Mouse (Mus musculus) Patski (cell line): ENCODE results near the gene Cers3. TPM values are rescaled to one million over a fixed set of nuclear protein-coding genes. Genes with fewer than 3 reads are reported as not detected.

Experiments used
- ATAC-seq: fragments of 100-300 bp; one replicate; pipeline ENCODE4 v1.8.0; 2021
- CTCF ChIA-PET: fragments of 350-600 bp; sonication (Branson Sonifier 250); formaldehyde crosslinking; loops from one replicate; lab custom pipeline; 2022; ENCODE audit warnings: inconsistent platforms; lab: Charles Lee
- POLR2A ChIA-PET: fragments of 350-600 bp; sonication (Branson Sonifier 250); formaldehyde crosslinking; loops from one replicate; lab custom pipeline; 2022; ENCODE audit warnings: antibody characterized with exemption, inconsistent platforms; lab: Charles Lee
- DNase-seq: peaks from one replicate; pipeline ENCODE4 v3.0.0-alpha.2; 2011; ENCODE audit warnings: low read depth, low spot score
- H3K27me3 ChIP-seq: fragments of 371-371 bp; one replicate; pipeline ENCODE4 v1.5.1; 2021
- CTCF ChIP-seq: fragments of 100-300 bp; IDR thresholded peaks from one replicate; pipeline ENCODE4 v1.5.1; 2021
- in situ Hi-C: fragments of 300-500 bp; cut with MboI; formaldehyde crosslinking; loops from 3 replicates; pipeline ENCODE4 v1.11.1; 2018; ENCODE audit warnings: low pct_unique_long_range_greater_than_20kb, mixed read lengths
- polyA plus RNA-seq: library from polyadenylated mRNA; unstranded; gene quantifications from one replicate; pipeline ENCODE4 v1.2.3, GENCODE M21; 2021

The Cers3 gene
- polyA plus RNA-seq = 0.10 TPM

DNA sequence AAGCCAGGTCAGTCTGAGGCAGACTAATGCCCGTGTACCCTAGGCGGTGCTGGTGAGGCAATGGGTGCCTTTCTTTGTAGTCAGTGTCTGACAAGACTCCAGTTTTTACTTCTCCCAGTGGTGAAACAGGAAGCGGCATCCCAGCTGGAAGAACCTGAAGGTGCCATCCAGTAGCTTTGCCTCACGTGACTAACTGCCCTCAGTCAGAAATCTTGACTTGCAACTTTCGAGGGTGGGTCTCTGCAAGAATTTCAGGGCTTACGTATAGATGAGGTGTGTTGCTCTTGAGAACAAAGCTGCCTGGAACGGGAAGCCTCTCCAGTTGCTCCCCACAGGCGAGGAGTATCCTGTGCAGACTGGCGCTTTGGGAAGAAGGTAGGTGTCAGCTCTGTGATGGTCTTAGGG lies at the start of gene Cers3:
Gene Cers3 (plus strand): TSS at position 128 of the 405 bp plus-strand sequence.
- ChIA-PET CTCF (interaction anchor here (0.7 to 1.0 kb wide), 2 partner anchors 9 to 36 kb away, joined by 3 to 4 read pairs; no protein-coding TSS in a partner anchor), POLR2A (interaction anchor here (0.7 to 1.6 kb wide), 3 partner anchors 9 to 21 kb away, joined by 3 to 6 read pairs (median 3); no protein-coding TSS in a partner anchor)
- ATAC-seq = no peak

DNA sequence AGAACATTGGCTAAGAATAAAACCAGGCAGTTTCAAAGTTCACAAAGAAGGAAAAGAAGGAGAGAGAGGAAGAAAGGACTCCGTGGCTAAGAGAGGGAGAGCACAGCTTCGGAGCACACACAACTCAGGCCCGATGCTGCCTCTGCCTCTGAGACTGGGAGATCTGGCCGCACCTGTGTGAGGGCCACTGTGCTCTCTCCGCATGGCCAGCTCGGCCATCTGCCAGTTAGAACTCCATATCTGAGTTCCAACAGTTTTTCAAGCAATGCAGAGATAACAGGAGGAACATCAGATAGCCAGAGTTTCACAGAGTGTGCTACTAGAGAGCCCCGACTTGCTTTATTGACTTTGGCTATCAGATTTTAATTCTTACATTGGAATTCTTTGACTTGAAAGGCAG lies 48.8 kb upstream of the Cers3 start:
- H3K27me3 ChIP-seq = no peaks in the 10 kb centered on the region
- TF ChIP-seq CTCF = no peak
- no peak for DNase-seq
- no peak for ATAC-seq
- ChIA-PET POLR2A (no interaction called here), CTCF (interaction anchor here (1.1 to 1.8 kb wide), 2 partner anchors 16 to 480 kb away, joined by 3 to 6 read pairs; no protein-coding TSS in a partner anchor)
- in situ Hi-C loops = no loop called here

More for the DNA sequence above, at the start of gene Cers3:
- in situ Hi-C loops = no loop called here
- TF ChIP-seq CTCF = no peak
- H3K27me3 ChIP-seq = no peaks in the 10 kb centered on the region
- DNase-seq = no peak

DNA sequence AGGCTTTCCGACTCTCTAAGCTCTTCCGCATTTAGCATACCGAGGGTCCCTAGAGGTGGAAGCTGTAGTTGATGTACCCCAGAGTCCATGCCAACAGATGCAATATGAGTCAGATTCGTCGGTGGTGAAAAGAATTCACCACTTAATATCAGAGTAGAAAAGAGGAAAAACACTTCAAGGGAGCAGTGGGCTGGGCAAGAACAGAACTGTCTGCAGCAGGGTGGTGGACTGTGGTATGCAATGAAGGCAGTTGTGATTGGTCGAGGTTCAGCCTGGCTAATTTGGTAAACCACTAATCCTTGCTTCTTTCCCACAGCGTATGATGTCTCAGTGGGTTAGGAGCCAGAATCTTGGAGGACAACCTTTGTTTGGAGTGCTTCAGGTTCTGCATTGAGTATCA lies 40.6 kb upstream of the Cers3 start:
- ATAC-seq = no peak
- no peak for DNase-seq
- H3K27me3 ChIP-seq = no peaks in the 10 kb centered on the region
- ChIA-PET CTCF (no interaction called here), POLR2A (no interaction called here)
- in situ Hi-C loops = no loop called here
- no peak for TF ChIP-seq CTCF

DNA sequence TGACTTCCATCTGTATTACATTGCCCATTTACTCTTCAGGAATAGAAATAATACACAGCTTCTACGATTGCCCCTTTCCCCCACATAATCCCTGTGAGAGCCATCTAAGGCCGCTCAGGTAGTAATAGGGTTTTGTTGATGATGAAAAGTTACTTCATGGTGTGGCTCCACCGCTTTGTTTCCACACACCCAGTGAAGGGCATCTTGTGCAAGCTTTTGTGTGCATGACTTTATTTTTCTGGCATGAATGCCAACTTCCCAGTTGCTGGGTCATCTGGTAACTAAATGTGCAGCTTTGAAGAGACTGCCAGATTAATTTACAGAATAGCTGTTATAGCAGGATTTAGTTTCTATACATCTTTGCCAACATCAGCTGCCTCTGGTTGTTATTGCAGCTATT lies 38.7 kb upstream of the Cers3 start:
- in situ Hi-C loops = no loop called here
- ChIA-PET POLR2A (no interaction called here), CTCF (interaction anchor here (1.0 to 1.4 kb wide), 5 partner anchors 10 to 543 kb away, joined by 3 to 4 read pairs (median 3); partner anchors contain the start of gene Adamts17)
- TF ChIP-seq CTCF = no peak
- H3K27me3 ChIP-seq = no peaks in the 10 kb centered on the region
- DNase-seq (no peak), ATAC-seq (no peak)

DNA sequence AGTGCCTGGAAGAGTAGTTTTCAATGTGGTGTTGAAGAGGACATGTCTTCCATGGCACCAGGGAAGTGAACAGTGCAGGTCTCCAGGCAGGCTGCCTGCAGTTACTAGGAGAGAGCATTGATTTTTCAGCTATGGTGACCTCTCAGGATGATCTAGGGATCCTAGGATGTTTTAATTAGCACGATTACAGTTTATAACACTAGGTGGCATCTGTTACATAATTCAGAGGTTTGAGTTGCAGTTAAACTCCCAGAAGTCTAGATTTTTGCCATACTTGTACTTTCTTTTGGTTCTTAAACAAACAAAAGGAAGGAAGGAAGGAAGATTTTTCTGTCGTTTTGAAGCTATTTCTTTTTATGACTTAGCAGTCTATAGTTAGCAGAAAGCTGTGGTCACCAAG lies 32.1 kb upstream of the Cers3 start:
- ChIA-PET POLR2A (interaction anchor here (1.0 kb wide), 1 partner anchor 127 kb away, joined by 4 read pairs; no protein-coding TSS in a partner anchor), CTCF (interaction anchor here (0.7 to 2.6 kb wide), 12 partner anchors 9 to 490 kb away, joined by 3 to 9 read pairs (median 6); partner anchors contain the start of gene Adamts17)
- ATAC-seq (no peak), DNase-seq (no peak)
- H3K27me3 ChIP-seq = no peaks in the 10 kb centered on the region
- peak; percentile 46 for TF ChIP-seq CTCF
- in situ Hi-C loops = loop anchor here (5.0 to 10.0 kb wide), 3 partner anchors 126 to 924 kb away; partner anchors contain the start of gene Adamts17

DNA sequence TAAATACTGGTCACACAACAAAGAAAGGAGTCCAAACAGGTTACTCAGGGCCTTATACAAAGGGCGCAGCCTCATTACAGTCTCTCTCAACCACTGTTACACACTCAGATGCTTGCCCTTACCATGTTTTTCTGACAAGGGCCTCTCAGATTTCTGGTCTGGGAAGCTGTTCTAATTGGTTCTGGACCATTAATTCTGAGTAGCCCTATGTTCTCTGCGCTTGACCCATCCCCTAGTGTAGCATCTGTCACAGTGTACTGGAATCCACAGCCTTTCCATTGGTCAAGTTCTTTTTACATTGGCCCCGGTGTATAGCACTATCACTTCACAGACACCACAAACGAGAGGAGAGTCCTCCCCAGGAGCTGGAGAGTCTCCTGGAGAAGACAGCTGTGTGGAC lies 18.8 kb upstream of the Cers3 start:
- ATAC-seq = peak; percentile 61
- in situ Hi-C loops = no loop called here
- DNase-seq = no peak
- POLR2A ChIA-PET = no interaction called here
- CTCF ChIA-PET = interaction anchor here (2.4 kb wide), 1 partner anchor 12 kb away, joined by 6 read pairs; no protein-coding TSS in a partner anchor
- TF ChIP-seq CTCF = no peak
- H3K27me3 ChIP-seq = no peaks in the 10 kb centered on the region

DNA sequence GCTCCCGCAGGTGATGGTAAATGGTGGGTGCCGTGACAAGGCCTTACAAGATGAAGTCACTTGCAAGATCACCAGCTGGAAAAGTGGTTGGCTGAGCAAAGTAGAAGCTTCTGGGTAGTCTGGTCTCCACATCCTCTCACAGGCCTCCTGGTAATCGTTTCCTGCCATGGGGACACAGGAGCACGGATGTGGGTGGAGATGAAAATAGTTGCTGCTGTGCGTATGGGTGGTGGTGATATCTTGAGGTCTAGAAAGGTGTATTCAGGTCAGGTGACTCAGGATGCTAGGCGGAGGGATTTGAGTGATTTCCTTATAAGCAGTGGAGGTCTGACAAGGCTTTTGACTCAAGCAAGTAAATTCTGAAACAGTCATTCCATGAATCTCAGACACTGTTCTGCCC lies 18.4 kb upstream of the Cers3 start:
- CTCF ChIA-PET = interaction anchor here (2.4 kb wide), 1 partner anchor 13 kb away, joined by 6 read pairs; no protein-coding TSS in a partner anchor
- no peak for ATAC-seq
- in situ Hi-C loops = no loop called here
- POLR2A ChIA-PET = no interaction called here
- DNase-seq = no peak
- H3K27me3 ChIP-seq = no peaks in the 10 kb centered on the region
- no peak for TF ChIP-seq CTCF

DNA sequence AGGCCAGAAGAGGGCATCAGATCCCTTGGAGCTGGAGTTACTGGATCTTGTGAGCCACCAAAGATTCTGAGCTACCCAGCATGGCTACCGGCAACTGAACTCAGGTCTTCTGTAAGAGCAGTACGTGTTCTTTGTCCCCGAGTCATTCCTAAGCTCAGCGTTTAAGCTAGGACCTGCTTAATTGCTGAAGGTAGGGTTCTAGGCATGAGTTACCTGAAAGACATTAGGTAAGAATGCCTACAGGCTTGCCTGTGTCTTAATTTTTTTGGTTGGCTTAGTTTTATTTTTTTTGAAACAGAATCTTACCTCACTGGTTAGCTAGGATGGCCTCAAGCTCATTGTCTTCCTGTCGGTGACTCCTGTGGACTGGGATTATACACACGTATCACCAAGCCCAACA lies 15.2 kb upstream of the Cers3 start:
- in situ Hi-C loops = no loop called here
- POLR2A ChIA-PET = interaction anchor here (0.6 kb wide), 2 partner anchors 37 to 155 kb away, joined by 3 to 4 read pairs; no protein-coding TSS in a partner anchor
- H3K27me3 ChIP-seq = no peaks in the 10 kb centered on the region
- no peak for DNase-seq
- ATAC-seq = no peak
- TF ChIP-seq CTCF = no peak
- CTCF ChIA-PET = interaction anchor here (0.8 to 1.8 kb wide), 5 partner anchors 10 to 402 kb away, joined by 3 to 6 read pairs (median 3); no protein-coding TSS in a partner anchor

DNA sequence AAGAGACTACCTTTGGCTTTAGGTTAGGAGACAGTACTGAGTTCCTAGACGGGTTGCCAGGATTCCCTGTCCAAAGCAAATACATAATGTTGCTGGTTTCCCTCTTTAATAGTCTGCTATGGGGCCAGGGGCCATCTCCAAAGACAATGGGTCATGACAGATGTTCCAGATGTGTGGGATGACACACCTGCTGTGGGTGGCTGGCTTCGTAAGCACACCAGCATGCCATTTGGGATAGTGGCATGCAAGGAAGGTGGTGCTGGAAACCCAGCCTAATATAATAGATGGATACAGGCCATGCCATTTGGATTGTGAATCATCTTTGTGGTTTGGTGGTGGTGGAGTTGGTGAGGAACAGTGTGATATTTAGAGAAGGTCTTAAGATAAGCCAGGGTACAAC lies 14.1 kb upstream of the Cers3 start:
- ATAC-seq (no peak), DNase-seq (no peak)
- no peaks in the 10 kb centered on the region for H3K27me3 ChIP-seq
- TF ChIP-seq CTCF = no peak
- in situ Hi-C loops = no loop called here
- ChIA-PET CTCF (no interaction called here), POLR2A (no interaction called here)

DNA sequence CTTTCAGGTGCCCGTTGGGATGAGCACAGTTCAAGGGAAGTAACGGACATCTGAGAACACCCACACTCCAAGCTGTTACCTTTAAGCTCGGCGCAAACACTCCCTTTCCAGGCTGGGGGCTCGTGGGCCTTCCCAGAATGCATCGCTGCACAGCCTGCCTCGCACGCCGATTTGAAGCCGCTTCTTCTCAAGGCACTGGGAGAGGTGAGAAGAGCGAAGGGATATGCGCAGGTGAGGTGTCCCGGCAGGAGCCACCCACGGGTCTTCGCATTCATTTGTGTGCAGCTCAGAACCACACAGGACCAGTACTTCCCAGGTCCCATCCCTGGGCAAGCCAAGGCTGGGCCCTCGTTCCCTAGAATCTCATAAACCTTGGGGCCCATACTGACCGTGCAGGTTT lies 9.9 kb upstream of the Cers3 start:
- ATAC-seq = no peak
- in situ Hi-C loops = no loop called here
- DNase-seq = no peak
- CTCF ChIA-PET = no interaction called here
- H3K27me3 ChIP-seq = no peaks in the 10 kb centered on the region
- TF ChIP-seq CTCF = no peak
- POLR2A ChIA-PET = interaction anchor here (1.7 kb wide), 1 partner anchor 11 kb away, joined by 3 read pairs; no protein-coding TSS in a partner anchor

DNA sequence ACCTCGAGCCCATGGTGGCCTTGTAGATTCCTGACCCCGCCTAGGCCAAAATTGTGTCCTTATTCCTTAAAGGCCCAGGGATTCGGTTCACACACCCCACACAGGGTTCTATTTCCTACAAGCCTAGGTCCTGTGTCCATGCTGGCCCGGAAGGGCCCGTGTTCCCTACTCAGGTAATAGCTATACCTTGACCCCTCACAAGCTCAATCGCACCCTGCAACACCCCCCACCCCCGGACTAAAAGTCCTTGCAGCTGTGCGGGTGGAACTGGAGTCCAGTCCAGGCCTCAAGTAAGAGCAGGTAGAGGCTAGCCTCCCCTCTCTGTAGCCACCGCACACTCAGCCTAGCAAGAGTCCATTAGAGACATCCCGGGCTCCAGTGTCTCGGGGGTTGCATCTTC lies 9.4 kb upstream of the Cers3 start:
- TF ChIP-seq CTCF = no peak
- ATAC-seq = no peak
- ChIA-PET CTCF (no interaction called here), POLR2A (interaction anchor here (1.7 kb wide), 1 partner anchor 10 kb away, joined by 3 read pairs; no protein-coding TSS in a partner anchor)
- in situ Hi-C loops = no loop called here
- H3K27me3 ChIP-seq = no peaks in the 10 kb centered on the region
- DNase-seq = no peak
